Mouse (Mus musculus): Measurements from ENCODE around the gene Prkcd. TPM values are rescaled to one million over a fixed set of nuclear protein-coding genes. Genes with fewer than 3 reads are reported as not detected.

Prkcd gene
- polyA plus RNA-seq (2017; shearing (Covaris generic)): 10 to 100 TPM; 29.4 to 30.1 TPM

- ATAC-seq: peak; percentile 70
Observed at GRCm38 (mm10) chr14:30625856-30626726, at the start of gene Prkcd. TSS of gene Prkcd (minus strand) at chr14:30626210.

GRCm38 (mm10) chr14:30674947-30675346 lies 48.9 kb upstream of the Prkcd start:
- peak; percentile 73 for ATAC-seq

GRCm38 (mm10) chr14:30671986-30672312 lies 45.9 kb upstream of the Prkcd start:
- ATAC-seq: peak; percentile 74

- ATAC-seq: no peak
Observed at GRCm38 (mm10) chr14:30671095-30671985, 45.3 kb upstream of the Prkcd start.

- ATAC-seq: no peak
Observed at GRCm38 (mm10) chr14:30670161-30670560, 44.2 kb upstream of the Prkcd start.

GRCm38 (mm10) chr14:30666604-30667003 lies 40.6 kb upstream of the Prkcd start:
- no peak for ATAC-seq

GRCm38 (mm10) chr14:30666061-30666460 lies 40.1 kb upstream of the Prkcd start:
- ATAC-seq: no peak

GRCm38 (mm10) chr14:30655531-30655930 lies 29.5 kb upstream of the Prkcd start:
- ATAC-seq: no peak

GRCm38 (mm10) chr14:30654691-30655228 lies 28.8 kb upstream of the Prkcd start:
- ATAC-seq: no peak

- peak; percentile 98 for ATAC-seq
Observed at GRCm38 (mm10) chr14:30653943-30654659, 28.1 kb upstream of the Prkcd start, which contains the start of gene Rft1. TSS of gene Rft1 (plus strand) at chr14:30654360.

- no peak for ATAC-seq
Observed at GRCm38 (mm10) chr14:30650969-30651368, 25.0 kb upstream of the Prkcd start.

- ATAC-seq: no peak
Observed at GRCm38 (mm10) chr14:30649745-30650144, 23.7 kb upstream of the Prkcd start.

- ATAC-seq: no peak
Observed at GRCm38 (mm10) chr14:30648478-30648877, 22.5 kb upstream of the Prkcd start.

GRCm38 (mm10) chr14:30646486-30646885 lies 20.5 kb upstream of the Prkcd start:
- ATAC-seq: no peak

GRCm38 (mm10) chr14:30645066-30645465 lies 19.1 kb upstream of the Prkcd start:
- no peak for ATAC-seq

- no peak for ATAC-seq
Observed at GRCm38 (mm10) chr14:30644026-30644425, 18.0 kb upstream of the Prkcd start.

GRCm38 (mm10) chr14:30641748-30642147 lies 15.7 kb upstream of the Prkcd start:
- no peak for ATAC-seq

- no peak for ATAC-seq
Observed at GRCm38 (mm10) chr14:30638686-30639085, 12.7 kb upstream of the Prkcd start.

GRCm38 (mm10) chr14:30638009-30638408 lies 12.0 kb upstream of the Prkcd start:
- no peak for ATAC-seq

GRCm38 (mm10) chr14:30637087-30637486 lies 11.1 kb upstream of the Prkcd start:
- ATAC-seq: no peak

- ATAC-seq: no peak
Observed at GRCm38 (mm10) chr14:30636499-30636898, 10.5 kb upstream of the Prkcd start.

GRCm38 (mm10) chr14:30635219-30635910 lies 9.4 kb upstream of the Prkcd start:
- no peak for ATAC-seq

All from activated CD4-positive, CD25-positive, alpha-beta regulatory T cell, adult 4 months (primary cell).